Mouse (Mus musculus) neural tube, embryonic 15.5 days (tissue): Measurements from ENCODE around the gene Pid1. TPM values are rescaled to one million over a fixed set of nuclear protein-coding genes. Genes with fewer than 3 reads are reported as not detected.
A peak's percentile ranks its signal among the peaks of the same experiment; 100 is the strongest.

Experiments
- ATAC-seq: fragments of 200-750 bp; cut with Nextera tagmentation; 2 replicates; pipeline ENCODE4 v1.8.0; 2017; ENCODE audit warnings: mild to moderate bottlenecking, moderate TSS enrichment, moderate library complexity; ENCODE audit not compliant: low FRiP score
- H3K27ac ChIP-seq: fragments of 300-500 bp; sonication (generic); replicated peaks from 2 replicates; pipeline ENCODE4 v1.5.1; 2015; ENCODE audit warnings: mild to moderate bottlenecking, inconsistent platforms
- H3K27me3 ChIP-seq: fragments of 300-500 bp; sonication (generic); replicated peaks from 2 replicates; pipeline ENCODE4 v1.6.1; 2015; ENCODE audit warnings: inconsistent platforms
- H3K36me3 ChIP-seq: fragments of 300-500 bp; sonication (generic); 2 replicates; pipeline ENCODE4 v1.6.1; 2015; ENCODE audit warnings: inconsistent platforms
- H3K4me1 ChIP-seq: fragments of 300-500 bp; sonication (generic); 2 replicates; pipeline ENCODE4 v1.6.1; 2015; ENCODE audit warnings: inconsistent platforms
- H3K4me2 ChIP-seq: fragments of 300-500 bp; sonication (generic); 2 replicates; pipeline ENCODE4 v1.6.1; 2015; ENCODE audit warnings: inconsistent platforms, mild to moderate bottlenecking, moderate library complexity
- H3K4me3 ChIP-seq: fragments of 300-500 bp; sonication (generic); replicated peaks from 2 replicates; pipeline ENCODE4 v1.5.1; 2015; ENCODE audit warnings: mild to moderate bottlenecking, inconsistent platforms
- H3K9ac ChIP-seq: fragments of 300-500 bp; sonication (generic); replicated peaks from 2 replicates; pipeline ENCODE4 v1.6.1; 2015; ENCODE audit warnings: mild to moderate bottlenecking, inconsistent platforms
- H3K9me3 ChIP-seq: fragments of 300-500 bp; sonication (generic); replicated peaks from 2 replicates; pipeline ENCODE4 v1.6.1; 2016; ENCODE audit warnings: inconsistent platforms
- WGBS: fragments of 180-500 bp; shearing (Covaris S2); methylation state at CpG from one replicate; pipeline ENCODE4 v1.1.7; 2015; ENCODE audit warnings: mixed read lengths; 5-methylcytosine and 5-hydroxymethylcytosine counted together
- polyA plus RNA-seq: library from polyadenylated mRNA; unstranded; fragments of >200 nt; fragmentation: Nextera tagmentation; extraction: Ambion mirVana; gene quantifications from 2 replicates; pipeline ENCODE4 v1.2.1, GENCODE M21; 2015

Gene Pid1
- polyA plus RNA-seq, 1 experiment from 2014 or later, result 97.2 TPM

- no peak overlapping the region for H3K27ac ChIP-seq
- peaks cover 20% of the 10 kb centered on the region for H3K4me1 ChIP-seq
- H3K9ac ChIP-seq, result no peak overlapping the region
- WGBS, result 20% methylated on average over 3 of the region's 3 CpGs
- ATAC-seq, result 0 out of 2 replicates have a peak, but pooled peaks have one; percentile 57
- H3K4me2 ChIP-seq, result no peak overlapping the region
- no peaks in the 10 kb centered on the region for H3K9me3 ChIP-seq
- H3K36me3 ChIP-seq, result no peaks in the 10 kb centered on the region
- no peaks in the 10 kb centered on the region for H3K27me3 ChIP-seq
- H3K4me3 ChIP-seq, result no peak overlapping the region
Measured at GRCm38 (mm10) chr1:84253838-84254237, 110.1 kb downstream of the Pid1 start.

GRCm38 (mm10) chr1:84251205-84251604 lies 112.8 kb downstream of the Pid1 start:
- Histone ChIP-seq H3K36me3 (no peaks in the 10 kb centered on the region), H3K9me3 (no peaks in the 10 kb centered on the region), H3K4me2 (no peak overlapping the region), H3K9ac (no peak overlapping the region), H3K4me3 (no peak overlapping the region), H3K4me1 (peaks cover 20% of the 10 kb centered on the region), H3K27ac (no peak overlapping the region), H3K27me3 (no peaks in the 10 kb centered on the region)
- ATAC-seq, result no peak
- WGBS, result 27% methylated on average over 1 of the region's 1 CpGs

DNA sequence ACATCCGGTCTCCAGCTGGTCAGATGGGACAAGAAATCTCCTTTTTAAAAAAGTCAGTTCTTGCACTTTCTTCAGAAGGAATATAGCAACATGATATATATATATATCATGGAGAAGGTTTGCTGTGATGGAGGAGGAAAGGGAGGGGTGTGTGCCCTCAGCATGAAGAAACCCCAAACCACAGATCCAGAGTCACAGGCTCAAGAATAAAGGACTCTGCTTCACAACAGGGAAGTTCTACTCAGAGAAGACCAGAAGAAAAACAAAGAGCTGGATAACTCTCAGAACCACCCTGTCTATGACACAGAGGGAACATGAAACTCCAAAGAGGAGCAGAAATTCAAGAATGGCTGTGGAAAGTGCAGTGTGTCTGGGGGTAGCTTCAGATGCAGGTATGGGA lies 113.2 kb downstream of the Pid1 start:
- H3K9ac ChIP-seq, result no peak overlapping the region
- no peaks in the 10 kb centered on the region for H3K36me3 ChIP-seq
- H3K9me3 ChIP-seq, result no peaks in the 10 kb centered on the region
- H3K4me1 ChIP-seq, result peaks cover 20% of the 10 kb centered on the region
- no peak overlapping the region for H3K4me3 ChIP-seq
- H3K27me3 ChIP-seq, result no peaks in the 10 kb centered on the region
- H3K27ac ChIP-seq, result no peak overlapping the region
- WGBS, result 84% methylated on average over 1 of the region's 1 CpGs
- no peak overlapping the region for H3K4me2 ChIP-seq
- no peak for ATAC-seq

DNA sequence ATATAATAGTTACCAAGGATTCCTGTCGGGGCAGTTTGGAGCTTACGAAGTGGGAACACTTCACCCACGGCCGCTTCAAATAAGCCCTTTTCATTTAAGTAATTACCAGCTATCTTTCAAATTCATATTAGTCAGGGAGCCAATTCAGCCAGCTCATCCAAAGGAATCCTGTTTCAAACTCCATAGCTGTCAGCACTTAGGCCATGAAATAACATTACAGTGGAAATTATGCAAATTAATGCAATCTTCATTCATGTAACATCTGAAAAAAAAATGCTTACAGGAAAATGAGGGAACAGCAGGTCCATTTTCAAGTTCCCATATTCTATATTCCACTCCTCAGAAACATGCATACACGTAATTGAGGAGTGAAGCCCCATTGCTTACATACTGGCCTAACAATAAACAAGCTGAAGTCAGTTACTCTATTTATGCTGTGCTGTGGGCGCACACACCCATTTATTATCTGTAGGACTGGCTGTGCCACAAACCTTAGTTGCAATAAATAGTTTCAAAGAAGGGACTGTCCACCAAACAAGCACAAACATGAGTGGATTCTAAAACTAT lies 114.1 kb downstream of the Pid1 start:
- no peak overlapping the region for H3K4me3 ChIP-seq
- H3K36me3 ChIP-seq, result no peaks in the 10 kb centered on the region
- H3K4me2 ChIP-seq, result no peak overlapping the region
- no peaks in the 10 kb centered on the region for H3K27me3 ChIP-seq
- H3K4me1 ChIP-seq, result peaks cover 17% of the 10 kb centered on the region
- no peaks in the 10 kb centered on the region for H3K9me3 ChIP-seq
- no peak for ATAC-seq
- WGBS, result 46% methylated on average over 6 of the region's 6 CpGs
- H3K9ac ChIP-seq, result no peak overlapping the region
- H3K27ac ChIP-seq, result no peak overlapping the region; the same call in 1 of the 2 replicates

- peaks cover 11% of the 10 kb centered on the region for H3K4me1 ChIP-seq
- H3K4me2 ChIP-seq, result no peak overlapping the region
- H3K4me3 ChIP-seq, result no peak overlapping the region
- H3K27ac ChIP-seq, result no peak overlapping the region
- 77% methylated on average over 3 of the region's 3 CpGs for WGBS
- H3K27me3 ChIP-seq, result no peaks in the 10 kb centered on the region
- no peak overlapping the region for H3K9ac ChIP-seq
- no peak for ATAC-seq
- H3K36me3 ChIP-seq, result no peaks in the 10 kb centered on the region
- H3K9me3 ChIP-seq, result no peaks in the 10 kb centered on the region
Measured at GRCm38 (mm10) chr1:84247111-84247510, 116.9 kb downstream of the Pid1 start.

DNA sequence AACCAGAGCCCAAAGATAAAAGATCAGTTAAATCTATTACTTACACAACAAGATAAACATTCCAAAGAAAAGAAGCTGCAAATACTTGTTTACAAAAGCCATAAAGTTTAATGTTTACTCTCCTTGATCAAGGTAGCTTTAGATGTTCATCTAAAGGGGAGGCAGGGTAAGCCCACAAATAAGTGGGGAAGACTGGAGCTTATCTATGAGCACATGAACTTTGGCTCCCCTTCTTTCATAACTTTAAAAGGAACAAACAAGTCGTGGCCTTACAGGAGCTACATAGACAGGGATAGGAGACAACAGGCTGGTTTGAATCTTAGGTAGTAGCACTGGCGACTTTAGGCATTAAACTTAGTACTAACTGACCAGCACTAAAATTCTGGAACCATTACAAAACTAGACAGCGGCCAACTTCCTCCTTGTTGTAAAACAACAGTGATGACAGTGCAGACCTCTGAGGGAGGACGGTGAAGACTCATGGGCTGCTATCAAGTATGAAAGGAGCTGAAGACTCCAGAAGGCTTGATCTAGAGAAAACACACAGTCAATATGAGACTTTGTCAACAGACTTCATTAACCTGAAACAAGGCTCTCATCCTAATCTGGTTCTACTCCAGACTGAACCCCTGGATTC lies 122.7 kb downstream of the Pid1 start:
- no peaks in the 10 kb centered on the region for H3K9me3 ChIP-seq
- H3K4me1 ChIP-seq, result no peaks in the 10 kb centered on the region
- H3K9ac ChIP-seq, result no peak overlapping the region
- no peak overlapping the region for H3K27ac ChIP-seq
- H3K4me2 ChIP-seq, result no peak overlapping the region
- no peaks in the 10 kb centered on the region for H3K27me3 ChIP-seq
- H3K36me3 ChIP-seq, result no peaks in the 10 kb centered on the region
- no peak for ATAC-seq
- H3K4me3 ChIP-seq, result no peak overlapping the region
- WGBS, result 87% methylated on average over 4 of the region's 4 CpGs

DNA sequence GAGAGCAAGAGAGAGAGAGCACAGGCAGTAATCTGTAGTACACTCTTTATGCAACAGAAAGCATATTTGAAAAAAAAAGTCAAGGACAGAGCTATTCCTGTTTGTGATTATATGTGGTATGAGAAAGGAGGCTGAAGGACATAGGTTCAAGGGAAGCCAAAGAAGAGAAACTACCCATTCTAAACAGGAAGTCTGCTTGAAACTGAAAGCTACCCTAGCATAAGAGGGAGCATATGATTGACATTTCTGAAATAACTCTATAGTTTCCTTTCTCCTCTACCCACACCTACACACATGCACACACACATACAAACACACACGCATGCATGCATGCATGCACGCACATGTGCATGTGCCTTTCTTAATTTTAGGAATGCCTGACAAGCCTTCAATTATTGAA lies 123.8 kb downstream of the Pid1 start:
- no peaks in the 10 kb centered on the region for H3K9me3 ChIP-seq
- 89% methylated on average over 2 of the region's 2 CpGs for WGBS
- H3K27ac ChIP-seq, result no peak overlapping the region
- H3K4me1 ChIP-seq, result no peaks in the 10 kb centered on the region
- no peaks in the 10 kb centered on the region for H3K36me3 ChIP-seq
- no peak for ATAC-seq
- no peak overlapping the region for H3K4me2 ChIP-seq
- H3K9ac ChIP-seq, result no peak overlapping the region
- no peaks in the 10 kb centered on the region for H3K27me3 ChIP-seq
- H3K4me3 ChIP-seq, result no peak overlapping the region

- ATAC-seq, result no peak
- WGBS, result 84% methylated on average over 2 of the region's 2 CpGs
- Histone ChIP-seq H3K4me2 (no peak overlapping the region), H3K27ac (no peak overlapping the region), H3K4me3 (no peak overlapping the region), H3K9ac (no peak overlapping the region), H3K27me3 (no peaks in the 10 kb centered on the region), H3K36me3 (no peaks in the 10 kb centered on the region), H3K4me1 (no peaks in the 10 kb centered on the region), H3K9me3 (no peaks in the 10 kb centered on the region)
Measured at GRCm38 (mm10) chr1:84230431-84230830, 133.5 kb downstream of the Pid1 start.

GRCm38 (mm10) chr1:84225626-84226025 lies 138.4 kb downstream of the Pid1 start:
- Histone ChIP-seq H3K4me2 (no peak overlapping the region), H3K4me1 (no peaks in the 10 kb centered on the region), H3K36me3 (no peaks in the 10 kb centered on the region), H3K9ac (no peak overlapping the region), H3K4me3 (no peak overlapping the region), H3K27ac (no peak overlapping the region), H3K9me3 (no peaks in the 10 kb centered on the region), H3K27me3 (no peaks in the 10 kb centered on the region)
- ATAC-seq, result no peak
- WGBS, result 95% methylated on average over 7 of the region's 7 CpGs

- no peak overlapping the region for H3K4me3 ChIP-seq
- H3K36me3 ChIP-seq, result no peaks in the 10 kb centered on the region
- ATAC-seq, result no peak
- H3K9me3 ChIP-seq, result no peaks in the 10 kb centered on the region
- H3K4me2 ChIP-seq, result no peak overlapping the region
- H3K27me3 ChIP-seq, result no peaks in the 10 kb centered on the region
- H3K9ac ChIP-seq, result no peak overlapping the region
- 50% methylated on average over 1 of the region's 1 CpGs for WGBS
- H3K4me1 ChIP-seq, result peaks cover 6% of the 10 kb centered on the region
- no peak overlapping the region for H3K27ac ChIP-seq
Measured at GRCm38 (mm10) chr1:84222051-84222450, 141.9 kb downstream of the Pid1 start.

GRCm38 (mm10) chr1:84218605-84219004 lies 145.4 kb downstream of the Pid1 start:
- H3K9ac ChIP-seq, result no peak overlapping the region
- 73% methylated on average over 7 of the region's 7 CpGs for whole genome bisulfite sequencing
- no peak for ATAC-seq
- no peak overlapping the region for H3K4me3 ChIP-seq
- peaks cover 6% of the 10 kb centered on the region for H3K4me1 ChIP-seq
- no peaks in the 10 kb centered on the region for H3K9me3 ChIP-seq
- no peak overlapping the region for H3K4me2 ChIP-seq
- H3K27me3 ChIP-seq, result no peaks in the 10 kb centered on the region
- H3K27ac ChIP-seq, result no peak overlapping the region
- H3K36me3 ChIP-seq, result no peaks in the 10 kb centered on the region

DNA sequence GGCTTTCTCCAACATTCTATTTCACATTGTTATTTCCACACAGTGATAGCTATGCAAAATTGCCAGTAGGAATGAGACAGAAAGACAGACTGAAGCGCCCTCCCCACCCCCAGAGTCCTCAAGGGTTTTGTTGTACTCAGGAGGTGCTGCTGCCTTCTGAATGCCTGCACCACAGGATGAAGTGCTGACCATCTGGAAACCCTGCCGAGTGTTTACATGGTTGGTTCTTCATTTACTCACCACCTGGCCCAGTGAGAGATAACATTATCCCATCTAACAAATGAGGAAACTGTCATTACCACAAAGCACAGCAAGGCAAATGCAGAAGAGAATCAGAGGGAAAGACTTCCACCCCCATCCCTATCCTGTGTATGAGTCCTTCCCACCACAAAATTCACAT lies 146.2 kb downstream of the Pid1 start:
- no peak overlapping the region for H3K27ac ChIP-seq
- no peaks in the 10 kb centered on the region for H3K9me3 ChIP-seq
- peaks cover 6% of the 10 kb centered on the region for H3K4me1 ChIP-seq
- no peaks in the 10 kb centered on the region for H3K27me3 ChIP-seq
- no peak overlapping the region for H3K4me2 ChIP-seq
- ATAC-seq, result no peak
- no peak overlapping the region for H3K9ac ChIP-seq
- WGBS, result 20% methylated on average over 2 of the region's 2 CpGs
- no peak overlapping the region for H3K4me3 ChIP-seq
- H3K36me3 ChIP-seq, result no peaks in the 10 kb centered on the region
